Mouse (Mus musculus): ENCODE results near the gene Sorbs1. TPM values are rescaled to one million over a fixed set of nuclear protein-coding genes. Genes with fewer than 3 reads are reported as not detected.

Gene Sorbs1
- polyA plus RNA-seq, 1 experiment from 2014 or later, result 97.2 TPM

GRCm38 (mm10) chr19:40346908-40347307 is 166.7 kb downstream of the Sorbs1 start:
- Histone ChIP-seq H3K4me3 (ENCODE audit: low read depth, low read length) (no peak overlapping the region), H3K9ac (ENCODE audit: low read depth, low read length) (no peak overlapping the region), H3K27me3 (ENCODE audit: control insufficient read depth, insufficient read depth, low read length) (no peaks in the 10 kb centered on the region), H3K4me2 (replicated peaks; ENCODE audit: low read depth, low read length) (no peak overlapping the region), H3K27ac (ENCODE audit: low read depth, low read length) (no peak overlapping the region), H3K9me3 (ENCODE audit: control insufficient read depth, low read length) (no peaks in the 10 kb centered on the region), H3K36me3 (ENCODE audit: control insufficient read depth, insufficient read depth, low read length) (no peaks in the 10 kb centered on the region), H3K4me1 (replicated peaks; ENCODE audit: control insufficient read depth, insufficient read depth, low read length) (0 out of 2 replicates have a peak, but pooled peaks cover 3% of the 10 kb centered on the region)
- DNase-seq (ENCODE audit: low spot score) (no peak), ATAC-seq (ENCODE audit: low FRiP score) (no peak)
- WGBS, result 93% methylated on average over 3 of the region's 3 CpGs

- Histone ChIP-seq H3K9me3 (ENCODE audit: control insufficient read depth, low read length) (no peaks in the 10 kb centered on the region), H3K4me3 (ENCODE audit: low read depth, low read length) (no peak overlapping the region), H3K27ac (ENCODE audit: low read depth, low read length) (no peak overlapping the region), H3K4me1 (replicated peaks; ENCODE audit: control insufficient read depth, insufficient read depth, low read length) (0 out of 2 replicates have a peak, but pooled peaks cover 3% of the 10 kb centered on the region), H3K27me3 (ENCODE audit: control insufficient read depth, insufficient read depth, low read length) (no peaks in the 10 kb centered on the region), H3K36me3 (ENCODE audit: control insufficient read depth, insufficient read depth, low read length) (no peaks in the 10 kb centered on the region), H3K9ac (ENCODE audit: low read depth, low read length) (no peak overlapping the region), H3K4me2 (replicated peaks; ENCODE audit: low read depth, low read length) (no peak overlapping the region)
- 81% methylated on average over 5 of the region's 5 CpGs for WGBS
- DNase-seq (ENCODE audit: low spot score) (no peak), ATAC-seq (ENCODE audit: low FRiP score) (no peak)
Observed at GRCm38 (mm10) chr19:40346232-40346844, 167.2 kb downstream of the Sorbs1 start.

DNA sequence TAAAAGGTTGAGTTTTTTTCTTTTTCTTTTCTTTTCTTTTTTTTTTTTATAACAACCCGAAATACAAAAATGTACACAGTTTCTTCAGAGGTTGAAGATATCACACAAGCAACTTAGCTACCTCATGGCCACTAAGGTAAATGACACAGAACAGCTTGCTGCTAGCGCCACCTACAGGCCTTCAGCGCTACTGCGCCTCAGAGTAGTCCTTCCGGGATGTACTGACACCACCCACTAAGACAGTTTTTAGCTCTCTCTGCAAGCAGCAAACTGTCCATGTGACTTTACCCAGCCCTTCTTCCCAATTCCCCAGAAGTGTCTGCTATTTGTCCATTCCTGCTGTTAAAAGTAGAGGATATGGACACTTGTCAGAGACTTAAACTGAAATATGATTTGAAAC is 167.9 kb downstream of the Sorbs1 start:
- 13% methylated on average over 5 of the region's 5 CpGs for WGBS
- Histone ChIP-seq H3K36me3 (ENCODE audit: control insufficient read depth, insufficient read depth, low read length) (no peaks in the 10 kb centered on the region), H3K27me3 (ENCODE audit: control insufficient read depth, insufficient read depth, low read length) (no peaks in the 10 kb centered on the region), H3K4me1 (replicated peaks; ENCODE audit: control insufficient read depth, insufficient read depth, low read length) (0 out of 2 replicates have a peak, but pooled peaks cover 3% of the 10 kb centered on the region), H3K27ac (ENCODE audit: low read depth, low read length) (no peak overlapping the region), H3K9me3 (ENCODE audit: control insufficient read depth, low read length) (no peaks in the 10 kb centered on the region), H3K9ac (ENCODE audit: low read depth, low read length) (no peak overlapping the region), H3K4me2 (replicated peaks; ENCODE audit: low read depth, low read length) (no peak overlapping the region), H3K4me3 (ENCODE audit: low read depth, low read length) (no peak overlapping the region)
- peak; percentile 80 for DNase-seq (ENCODE audit: low spot score)
- no peak for ATAC-seq (ENCODE audit: low FRiP score)

DNA sequence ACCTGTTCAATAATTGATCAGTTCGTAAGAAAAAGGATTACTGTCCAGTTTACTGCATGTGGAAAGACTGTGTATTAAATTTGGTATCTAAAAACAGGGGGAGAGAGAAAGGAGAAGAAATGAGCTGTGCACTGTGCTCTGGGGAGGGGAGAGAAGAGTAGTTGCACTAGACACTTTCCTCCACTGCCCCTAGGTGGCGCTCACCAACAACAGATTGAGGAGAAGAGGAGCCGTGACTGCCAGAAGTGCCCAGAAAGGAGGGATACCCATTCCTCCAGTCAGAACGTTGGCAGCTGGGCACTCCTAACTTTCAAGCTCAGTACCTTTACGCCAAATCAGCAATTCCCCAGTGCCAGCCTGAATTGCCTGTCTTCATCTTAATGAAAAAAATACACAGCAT is 170.6 kb downstream of the Sorbs1 start:
- Histone ChIP-seq H3K4me1 (replicated peaks; ENCODE audit: control insufficient read depth, insufficient read depth, low read length) (no peaks in the 10 kb centered on the region), H3K27ac (ENCODE audit: low read depth, low read length) (no peak overlapping the region), H3K4me2 (replicated peaks; ENCODE audit: low read depth, low read length) (no peak overlapping the region), H3K4me3 (ENCODE audit: low read depth, low read length) (no peak overlapping the region), H3K9ac (ENCODE audit: low read depth, low read length) (no peak overlapping the region), H3K27me3 (ENCODE audit: control insufficient read depth, insufficient read depth, low read length) (no peaks in the 10 kb centered on the region), H3K36me3 (ENCODE audit: control insufficient read depth, insufficient read depth, low read length) (no peaks in the 10 kb centered on the region), H3K9me3 (ENCODE audit: control insufficient read depth, low read length) (no peaks in the 10 kb centered on the region)
- WGBS, result 12% methylated on average over 5 of the region's 5 CpGs
- DNase-seq (ENCODE audit: low spot score), result peak; percentile 90
- ATAC-seq (ENCODE audit: low FRiP score), result peak; percentile 72

DNA sequence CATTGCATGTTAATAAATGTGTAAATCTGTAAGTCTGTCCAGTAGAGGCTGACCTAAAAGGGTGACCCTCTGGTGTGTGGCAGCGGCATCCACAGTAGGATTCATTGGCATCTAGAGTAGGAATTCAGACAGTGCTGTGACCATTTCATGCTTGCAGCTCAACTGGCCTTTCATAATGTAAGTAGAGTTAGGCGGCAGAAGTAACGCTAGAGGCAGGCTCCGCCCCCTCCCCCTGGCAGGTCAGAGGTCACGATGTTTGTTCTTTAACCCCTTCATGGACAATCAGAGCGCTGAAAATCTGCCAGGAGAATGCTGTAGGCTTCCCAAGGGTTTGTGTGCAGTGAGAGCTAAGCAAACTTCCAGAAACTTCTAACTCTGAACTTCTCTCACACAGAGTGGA is 172.4 kb downstream of the Sorbs1 start:
- no peaks in the 10 kb centered on the region for H3K4me1 ChIP-seq (replicated peaks; ENCODE audit: control insufficient read depth, insufficient read depth, low read length)
- H3K9ac ChIP-seq (ENCODE audit: low read depth, low read length), result no peak overlapping the region
- no peaks in the 10 kb centered on the region for H3K36me3 ChIP-seq (ENCODE audit: control insufficient read depth, insufficient read depth, low read length)
- H3K9me3 ChIP-seq (ENCODE audit: control insufficient read depth, low read length), result no peaks in the 10 kb centered on the region
- ATAC-seq (ENCODE audit: low FRiP score) (no peak), DNase-seq (ENCODE audit: low spot score) (peak; percentile 58)
- H3K4me2 ChIP-seq (replicated peaks; ENCODE audit: low read depth, low read length), result no peak overlapping the region
- WGBS, result 5% methylated on average over 6 of the region's 6 CpGs
- no peak overlapping the region for H3K4me3 ChIP-seq (ENCODE audit: low read depth, low read length)
- no peaks in the 10 kb centered on the region for H3K27me3 ChIP-seq (ENCODE audit: control insufficient read depth, insufficient read depth, low read length)
- H3K27ac ChIP-seq (ENCODE audit: low read depth, low read length), result no peak overlapping the region

GRCm38 (mm10) chr19:40336694-40337093 is 176.9 kb downstream of the Sorbs1 start:
- H3K9me3 ChIP-seq (ENCODE audit: control insufficient read depth, low read length), result no peaks in the 10 kb centered on the region
- no peak overlapping the region for H3K27ac ChIP-seq (ENCODE audit: low read depth, low read length)
- H3K27me3 ChIP-seq (ENCODE audit: control insufficient read depth, insufficient read depth, low read length), result no peaks in the 10 kb centered on the region
- H3K9ac ChIP-seq (ENCODE audit: low read depth, low read length), result no peak overlapping the region
- ATAC-seq (ENCODE audit: low FRiP score) (no peak), DNase-seq (ENCODE audit: low spot score) (no peak)
- H3K4me1 ChIP-seq (replicated peaks; ENCODE audit: control insufficient read depth, insufficient read depth, low read length), result no peaks in the 10 kb centered on the region
- H3K4me3 ChIP-seq (ENCODE audit: low read depth, low read length), result no peak overlapping the region
- H3K4me2 ChIP-seq (replicated peaks; ENCODE audit: low read depth, low read length), result no peak overlapping the region
- no peaks in the 10 kb centered on the region for H3K36me3 ChIP-seq (ENCODE audit: control insufficient read depth, insufficient read depth, low read length)
- WGBS, result 88% methylated on average over 4 of the region's 4 CpGs

GRCm38 (mm10) chr19:40333905-40334304 is 179.7 kb downstream of the Sorbs1 start:
- ATAC-seq (ENCODE audit: low FRiP score) (no peak), DNase-seq (ENCODE audit: low spot score) (no peak)
- 67% methylated on average over 5 of the region's 5 CpGs for WGBS

DNA sequence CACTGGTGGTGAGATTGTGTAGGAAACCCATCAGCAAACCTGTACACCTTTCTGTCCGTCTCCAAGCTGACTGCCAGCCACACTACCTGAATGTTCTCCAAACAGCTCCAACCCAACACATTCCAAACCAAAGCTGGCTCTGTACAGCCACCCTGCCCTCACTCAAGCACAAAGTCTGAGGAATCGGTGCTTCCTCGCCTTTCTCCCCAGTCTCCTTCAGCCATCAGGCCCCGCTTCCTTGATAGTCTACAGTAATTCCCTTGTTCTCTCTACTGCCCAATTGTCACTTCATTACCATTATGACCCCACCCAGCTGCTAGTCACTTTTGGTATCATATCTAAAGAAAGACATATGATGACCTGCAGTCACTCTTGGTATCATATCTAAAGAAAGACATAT is 180.5 kb downstream of the Sorbs1 start:
- no peaks in the 10 kb centered on the region for H3K9me3 ChIP-seq (ENCODE audit: control insufficient read depth, low read length)
- no peak overlapping the region for H3K9ac ChIP-seq (ENCODE audit: low read depth, low read length)
- H3K27ac ChIP-seq (ENCODE audit: low read depth, low read length), result no peak overlapping the region
- WGBS, result 92% methylated on average over 4 of the region's 4 CpGs
- H3K4me3 ChIP-seq (ENCODE audit: low read depth, low read length), result no peak overlapping the region
- no peak overlapping the region for H3K4me2 ChIP-seq (replicated peaks; ENCODE audit: low read depth, low read length)
- H3K27me3 ChIP-seq (ENCODE audit: control insufficient read depth, insufficient read depth, low read length), result no peaks in the 10 kb centered on the region
- DNase-seq (ENCODE audit: low spot score) (no peak), ATAC-seq (ENCODE audit: low FRiP score) (no peak)
- no peaks in the 10 kb centered on the region for H3K36me3 ChIP-seq (ENCODE audit: control insufficient read depth, insufficient read depth, low read length)
- H3K4me1 ChIP-seq (replicated peaks; ENCODE audit: control insufficient read depth, insufficient read depth, low read length), result no peaks in the 10 kb centered on the region

More at GRCm38 (mm10) chr19:40333905-40334304, 179.7 kb downstream of the Sorbs1 start:
- Histone ChIP-seq H3K27me3 (ENCODE audit: control insufficient read depth, insufficient read depth, low read length) (no peaks in the 10 kb centered on the region), H3K4me2 (replicated peaks; ENCODE audit: low read depth, low read length) (no peak overlapping the region), H3K27ac (ENCODE audit: low read depth, low read length) (no peak overlapping the region), H3K9me3 (ENCODE audit: control insufficient read depth, low read length) (no peaks in the 10 kb centered on the region), H3K4me1 (replicated peaks; ENCODE audit: control insufficient read depth, insufficient read depth, low read length) (no peaks in the 10 kb centered on the region), H3K36me3 (ENCODE audit: control insufficient read depth, insufficient read depth, low read length) (no peaks in the 10 kb centered on the region), H3K4me3 (ENCODE audit: low read depth, low read length) (no peak overlapping the region), H3K9ac (ENCODE audit: low read depth, low read length) (no peak overlapping the region)

DNA sequence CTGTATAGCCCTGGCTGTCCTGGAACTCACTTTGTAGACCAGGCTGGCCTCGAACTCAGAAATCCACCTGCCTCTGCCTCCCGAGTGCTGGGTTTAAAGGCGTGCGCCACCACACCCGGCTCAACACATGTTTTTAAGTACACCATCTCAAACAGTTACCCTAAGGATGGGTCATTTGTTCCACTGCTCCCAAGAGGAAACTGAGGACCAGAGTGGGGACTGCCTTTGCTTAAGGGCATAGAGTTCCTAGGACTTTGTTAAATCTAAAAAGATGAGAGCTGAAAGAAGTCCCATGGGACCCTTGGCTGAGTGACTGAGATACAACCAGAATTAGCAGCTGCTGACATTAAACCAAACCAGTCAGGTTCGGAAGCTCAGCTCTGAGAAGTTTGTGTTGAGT is 181.3 kb downstream of the Sorbs1 start:
- no peak for ATAC-seq (ENCODE audit: low FRiP score)
- Histone ChIP-seq H3K9me3 (ENCODE audit: control insufficient read depth, low read length) (no peaks in the 10 kb centered on the region), H3K4me1 (replicated peaks; ENCODE audit: control insufficient read depth, insufficient read depth, low read length) (no peaks in the 10 kb centered on the region), H3K4me3 (ENCODE audit: low read depth, low read length) (no peak overlapping the region), H3K9ac (ENCODE audit: low read depth, low read length) (no peak overlapping the region), H3K4me2 (replicated peaks; ENCODE audit: low read depth, low read length) (no peak overlapping the region), H3K27me3 (ENCODE audit: control insufficient read depth, insufficient read depth, low read length) (no peaks in the 10 kb centered on the region), H3K36me3 (ENCODE audit: control insufficient read depth, insufficient read depth, low read length) (no peaks in the 10 kb centered on the region), H3K27ac (ENCODE audit: low read depth, low read length) (no peak overlapping the region)
- no peak for DNase-seq (ENCODE audit: low spot score)
- 86% methylated on average over 5 of the region's 6 CpGs for WGBS

All from hindbrain, embryonic 11.5 days (tissue).